ENCODE assay signal across 32 mouse cellular contexts in the genomic region with DNA sequence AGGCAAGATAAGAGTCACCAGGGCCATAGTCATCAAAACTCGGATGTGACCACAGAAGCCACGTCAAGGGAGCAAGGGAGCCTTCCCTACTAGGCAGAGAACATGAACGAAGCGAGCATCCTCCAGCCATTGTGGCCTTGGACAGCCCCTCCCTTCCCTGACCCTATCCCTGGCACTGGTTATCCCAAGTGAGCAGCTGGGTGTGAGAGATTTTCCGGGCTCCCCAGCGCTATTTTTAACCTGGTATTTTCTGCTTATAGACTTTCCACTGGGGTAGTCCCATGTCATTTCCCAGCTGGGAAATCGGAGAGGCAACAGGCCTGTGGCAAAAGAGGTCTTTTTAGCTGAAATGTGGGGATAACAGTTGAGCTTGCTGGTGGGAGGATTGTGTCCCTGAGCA. TPM values are rescaled to one million over a fixed set of nuclear protein-coding genes. Genes with fewer than 3 reads are reported as not detected.
DNase-seq lines count a peak whose midpoint lies in the region; ATAC-seq and TF ChIP-seq lines count a peak whose summit lies in the region.
"Had no signal": no experiment of that assay in that cellular context is flagged by ENCODE, and none has a peak within 500 bp of the region (broad histone marks: within the 10 kb centered on the region; RNA-seq: fewer than 3 reads in every experiment).

No protein-coding gene starts in this region.

- H3K36me3 ChIP-seq in heart, embryonic 12.5 days = no peaks in the 10 kb centered on the region
- no peaks in the 10 kb centered on the region for H3K36me3 ChIP-seq in heart, postnatal 0 days (replicated peaks; ENCODE audit: control insufficient read depth, insufficient read depth, low read length)
- H3K36me3 ChIP-seq: embryonic facial prominence, embryonic 13.5 days; intestine, embryonic 15.5 days; liver, embryonic 12.5 days; midbrain, embryonic 13.5 days; neural tube, embryonic 15.5 days had no signal

- TF ChIP-seq CTCF in heart, postnatal 0 days (IDR thresholded peaks at IDR 0.05; ENCODE audit: low read depth) = no peak
- no peak for TF ChIP-seq CTCF in left cerebral cortex, adult 2 months (IDR thresholded peaks at IDR 0.05)

- peak overlapping the region; percentile 89 for H3K27ac ChIP-seq in heart, embryonic 12.5 days (ENCODE audit: poor library complexity, severe bottlenecking)
- H3K27ac ChIP-seq in heart, postnatal 0 days (ENCODE audit: low read depth) = peak overlapping the region; percentile 80
- no peak overlapping the region for H3K27ac ChIP-seq in left cerebral cortex, adult 2 months
- H3K27ac ChIP-seq: embryonic facial prominence, embryonic 13.5 days; intestine, embryonic 15.5 days; layer of hippocampus, adult 2 months; liver, embryonic 12.5 days; macrophage; midbrain, embryonic 13.5 days; neural tube, embryonic 15.5 days had no signal

- no peak overlapping the region for H3K4me3 ChIP-seq in heart, embryonic 12.5 days
- H3K4me3 ChIP-seq in heart, postnatal 0 days (ENCODE audit: low read depth, low read length) = no peak overlapping the region
- H3K4me3 ChIP-seq in left cerebral cortex, adult 2 months = no peak overlapping the region
- H3K4me3 ChIP-seq: embryonic facial prominence, embryonic 13.5 days; erythroblast, embryonic 14.5 days; intestine, embryonic 15.5 days; layer of hippocampus, adult 2 months; liver, embryonic 12.5 days; midbrain, embryonic 13.5 days; neural tube, embryonic 15.5 days had no signal

- H3K9me3 ChIP-seq in heart, embryonic 12.5 days (replicated peaks) = no peaks in the 10 kb centered on the region
- no peaks in the 10 kb centered on the region for H3K9me3 ChIP-seq in heart, postnatal 0 days (replicated peaks; ENCODE audit: control insufficient read depth, low read length)
- H3K9me3 ChIP-seq: embryonic facial prominence, embryonic 13.5 days; intestine, embryonic 15.5 days; liver, embryonic 12.5 days; midbrain, embryonic 13.5 days; neural tube, embryonic 15.5 days had no signal

- WGBS in heart, embryonic 12.5 days = 27% methylated on average over 7 of the region's 7 CpGs
- 19% methylated on average over 7 of the region's 7 CpGs for WGBS in heart, postnatal 0 days

- intact Hi-C loops in left cerebral cortex, adult 2 months (cut with DNase I) = no loop called here

- TF ChIP-seq EP300 in heart, postnatal 0 days (IDR thresholded peaks at IDR 0.05; ENCODE audit: low read depth) = peak; percentile 36; the same call in 1 of the 2 replicates

- peak; percentile 66 for ATAC-seq in heart, embryonic 12.5 days (ENCODE audit: insufficient number of reproducible peaks, low FRiP score)
- peak; percentile 87 for ATAC-seq in heart, postnatal 0 days (ENCODE audit: insufficient read depth, low read depth)
- ATAC-seq: forebrain, embryonic 16.5 days; hindbrain, embryonic 16.5 days; intestine, embryonic 15.5 days; liver, embryonic 12.5 days; liver, postnatal 0 days; midbrain, embryonic 13.5 days had no signal

- H3K9ac ChIP-seq in heart, embryonic 12.5 days = no peak overlapping the region
- no peak overlapping the region for H3K9ac ChIP-seq in heart, postnatal 0 days (replicated peaks; ENCODE audit: low read depth, low read length)
- H3K9ac ChIP-seq: embryonic facial prominence, embryonic 13.5 days; intestine, embryonic 15.5 days; liver, embryonic 12.5 days; liver, postnatal 0 days; midbrain, embryonic 13.5 days; neural tube, embryonic 15.5 days had no signal

- H3K27me3 ChIP-seq in heart, embryonic 12.5 days (replicated peaks) = no peaks in the 10 kb centered on the region
- no peaks in the 10 kb centered on the region for H3K27me3 ChIP-seq in heart, postnatal 0 days (ENCODE audit: control insufficient read depth, insufficient read depth, low read length)
- H3K27me3 ChIP-seq: intestine, embryonic 15.5 days; liver, embryonic 12.5 days; midbrain, embryonic 13.5 days; neural tube, embryonic 15.5 days had no signal

- H3K4me2 ChIP-seq in heart, embryonic 12.5 days = peak overlapping the region; percentile 43
- H3K4me2 ChIP-seq in heart, postnatal 0 days (ENCODE audit: low read depth, low read length) = peak overlapping the region; percentile 12; the same call in 1 of the 2 replicates
- H3K4me2 ChIP-seq: embryonic facial prominence, embryonic 13.5 days; intestine, embryonic 15.5 days; liver, embryonic 12.5 days; midbrain, embryonic 13.5 days; neural tube, embryonic 15.5 days had no signal

- DNase-seq in retina, adult 2 months (ENCODE audit: low read depth, low spot score) = peak; percentile 8
- no peak for DNase-seq in retina, embryonic 14.5 days (ENCODE audit: low spot score)
- peak; percentile 82 for DNase-seq in heart, postnatal 0 days (ENCODE audit: low spot score)
- no peak for DNase-seq in left cerebral cortex, adult 2 months (ENCODE audit: extremely low spot score in 1 of 2, low spot score in 2 of 2)
- DNase-seq in c-Kit-positive CD71-positive TER-119-positive erythroid progenitor cells, embryonic 14.5 days (ENCODE audit: low spot score) = no peak
- no peak for DNase-seq in frontal cortex, postnatal 36 days (ENCODE audit: low spot score in 2 of 2)
- DNase-seq: B cell, adult 2 months; cerebellum, adult 8-10 months; cerebellum, postnatal 36 days; embryo, embryonic 11 days; gastrocnemius, postnatal 10 days; kidney, adult 2 months; kidney, postnatal 36 days; left cerebral cortex, postnatal 4 days; liver, postnatal 0 days; right cerebral cortex, adult 18-20 months; spleen, adult 18-20 months; thymus, postnatal 25 days had no signal

- peaks cover 36% of the 10 kb centered on the region for H3K4me1 ChIP-seq in heart, embryonic 12.5 days (replicated peaks)
- peaks cover 40% of the 10 kb centered on the region for H3K4me1 ChIP-seq in heart, postnatal 0 days (ENCODE audit: control insufficient read depth, insufficient read depth)
- H3K4me1 ChIP-seq: embryonic facial prominence, embryonic 13.5 days; intestine, embryonic 15.5 days; liver, embryonic 12.5 days; midbrain, embryonic 13.5 days; neural tube, embryonic 15.5 days had no signal

RNA-seq across cellular contexts. Expression of gene Corin, which starts 10.4 kb away (rescaled TPM):
- polyA plus RNA-seq in heart, embryonic 12.5 days (2016; fragmentation: Nextera tagmentation; extraction: Ambion mirVana) = 26.2 and 28.9 TPM in 2 replicates
- total RNA-seq in heart, postnatal 0 days (2014; rRNA removed; ENCODE audit: low replicate concordance) = 64.5 and 102 TPM in 2 replicates
- 36.1 and 36.8 TPM in 2 replicates for polyA plus RNA-seq in heart, postnatal 0 days (2015; fragmentation: Nextera tagmentation; extraction: Ambion mirVana)
- under 1 TPM; 0.18 to 0.26 TPM for total RNA-seq in left cerebral cortex, adult 2 months (2021)
- total RNA-seq: layer of hippocampus, postnatal 25 days; megakaryocyte-erythroid progenitor cell, adult 5-6 weeks; monocyte, adult 5-6 weeks had no signal
- polyA plus RNA-seq: erythroblast, embryonic 14.5 days; macrophage had no signal

Comparison
In these comparisons a context has a peak if more than half of its experiments do, and no peak if none do; other contexts are left out.
1. DNase-seq: peak in retina, adult 2 months (single experiment) and heart, postnatal 0 days (single experiment); none in retina, embryonic 14.5 days (single experiment), left cerebral cortex, adult 2 months (0 of 2), c-Kit-positive CD71-positive TER-119-positive erythroid progenitor cells, embryonic 14.5 days (single experiment) and frontal cortex, postnatal 36 days (0 of 2).
2. RNA of gene Corin, which starts 10.4 kb away (total RNA-seq): 64.5 to 102 TPM in heart, postnatal 0 days; 0.18 to 0.26 TPM in left cerebral cortex, adult 2 months; every median in the first group is over 10 times any median in the second.